Mouse (Mus musculus) bone marrow macrophage, adult 2 months (primary cell): ENCODE measurements around the gene Git1.
"Not testable (repeated sequence)": the region's sequence is repeated elsewhere in the genome, so short reads cannot be mapped to it uniquely, and the experiment has no call there.

Source experiments
- CTCF ChIP-seq: IDR thresholded peaks from 2 replicates; pipeline ENCODE4 v1.5.1; 2012; ENCODE audit warnings: low read depth, mild to moderate bottlenecking, low read length, moderate library complexity
- POLR2A ChIP-seq: IDR thresholded peaks from 2 replicates; pipeline ENCODE4 v1.6.1; 2012; ENCODE audit warnings: mild to moderate bottlenecking, low read depth, low read length, borderline replicate concordance

DNA sequence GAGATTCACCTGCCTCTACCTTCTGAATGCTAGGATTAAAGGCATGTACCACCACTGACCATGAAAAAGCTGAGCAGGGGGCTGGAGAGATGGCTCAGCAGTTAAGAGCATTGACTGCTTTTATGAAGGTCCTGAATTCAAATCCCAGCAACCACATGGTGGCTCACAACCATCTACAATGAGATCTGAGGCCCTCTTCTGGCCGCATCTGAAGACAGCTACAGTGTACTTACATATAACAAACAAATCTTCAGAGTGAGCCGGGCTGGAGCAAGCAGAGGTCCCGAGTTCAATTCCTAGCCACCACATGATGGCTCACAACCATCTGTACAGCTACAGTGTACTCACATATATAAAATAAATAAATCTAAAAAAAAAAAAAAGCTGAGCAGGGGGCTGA lies 35.1 kb downstream of the Git1 start:
- not testable (repeated sequence) for TF ChIP-seq POLR2A, CTCF
